Mouse (Mus musculus): ENCODE measurements around the gene Aldh1a1.
"Not testable (repeated sequence)": the region's sequence is repeated elsewhere in the genome, so short reads cannot be mapped to it uniquely, and the experiment has no call there.

DNA sequence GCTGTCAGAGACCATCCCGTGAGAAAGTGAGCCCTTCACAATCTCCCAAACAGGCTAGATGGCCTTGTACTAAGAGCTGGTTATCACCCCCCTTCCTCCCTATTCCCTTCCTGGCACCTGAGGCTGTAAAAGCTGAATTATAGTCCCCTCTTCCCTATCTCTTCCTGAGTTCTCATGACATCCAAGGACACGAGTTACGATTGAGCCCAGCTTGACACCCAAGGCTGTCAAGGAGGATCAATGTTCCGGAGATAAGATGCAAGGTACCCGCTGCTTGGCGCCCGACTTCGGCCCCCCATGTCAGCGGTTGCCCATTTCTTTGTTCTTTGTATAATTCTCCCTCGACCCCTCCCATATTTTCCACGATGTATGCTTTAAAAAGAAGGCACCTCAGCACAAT, 36.6 kb downstream of the Aldh1a1 start:
- not testable (repeated sequence) for TF ChIP-seq CTCF (IDR thresholded peaks at IDR 0.05; ENCODE audit: insufficient read depth, low read length); POLR2A (IDR thresholded peaks at IDR 0.05; ENCODE audit: borderline replicate concordance, extremely low read depth, low read depth, low read length)
